Mouse (Mus musculus) liver, adult 2 months (tissue): ENCODE results near the gene Ggact.

Experiments
- CTCF ChIP-seq: fragments of 200-500 bp; IDR thresholded peaks from 2 replicates; pipeline ENCODE4 v1.5.1; 2011; ENCODE audit warnings: low read depth, low read length, control low read depth
- POLR2A ChIP-seq: fragments of 200-500 bp; IDR thresholded peaks from 2 replicates; pipeline ENCODE4 v1.6.1; 2011; ENCODE audit warnings: low read length, control low read depth; ENCODE audit not compliant: insufficient read depth; ENCODE audit errors: extremely low read depth

GRCm38 (mm10) chr14:122869831-122870230 is 43.7 kb downstream of the Ggact start:
- TF ChIP-seq POLR2A (no peak), CTCF (no peak)
